Mouse (Mus musculus): ENCODE data around the gene Cdkl3. TPM values are rescaled to one million over a fixed set of nuclear protein-coding genes. Genes with fewer than 3 reads are reported as not detected.
A peak's percentile ranks its signal among the peaks of the same experiment; 100 is the strongest.
"Not testable (repeated sequence)": the region's sequence is repeated elsewhere in the genome, so short reads cannot be mapped to it uniquely, and the experiment has no call there.

Cdkl3 gene
- polyA plus RNA-seq, 1 experiment from 2014 or later = 30.3 TPM

GRCm38 (mm10) chr11:52109421-52109820 is 105.4 kb downstream of the Cdkl3 start:
- Histone ChIP-seq H3K27me3 (replicated peaks) (no peaks in the 10 kb centered on the region), H3K4me1 (peaks cover 7% of the 10 kb centered on the region; the same call in 1 of the 2 replicates), H3K4me3 (no peak overlapping the region), H3K4me2 (no peak overlapping the region), H3K9ac (no peak overlapping the region), H3K36me3 (replicated peaks) (peaks cover 1% of the 10 kb centered on the region; the same call in 1 of the 2 replicates), H3K27ac (no peak overlapping the region), H3K9me3 (no peaks in the 10 kb centered on the region)
- ATAC-seq (replicated peaks) = no peak
- WGBS = 83% methylated on average over 1 of the region's 1 CpGs

GRCm38 (mm10) chr11:52115479-52115878 is 111.5 kb downstream of the Cdkl3 start:
- H3K4me1 ChIP-seq = 0 out of 2 replicates have a peak, but pooled peaks cover 3% of the 10 kb centered on the region

GRCm38 (mm10) chr11:52116117-52116516 is 112.1 kb downstream of the Cdkl3 start:
- 97% methylated on average over 6 of the region's 6 CpGs for WGBS
- H3K27ac ChIP-seq; H3K9me3 ChIP-seq; ATAC-seq (replicated peaks); H3K4me2 ChIP-seq; H3K4me3 ChIP-seq; H3K9ac ChIP-seq; H3K27me3 ChIP-seq (replicated peaks); H3K4me1 ChIP-seq: not testable (repeated sequence)
- H3K36me3 ChIP-seq (replicated peaks) = peaks cover 48% of the 10 kb centered on the region

More at GRCm38 (mm10) chr11:52115479-52115878, 111.5 kb downstream of the Cdkl3 start:
- Histone ChIP-seq H3K4me3 (no peak overlapping the region), H3K36me3 (replicated peaks) (peaks cover 44% of the 10 kb centered on the region), H3K27me3 (replicated peaks) (no peaks in the 10 kb centered on the region), H3K9ac (no peak overlapping the region), H3K9me3 (no peaks in the 10 kb centered on the region), H3K4me2 (no peak overlapping the region), H3K27ac (no peak overlapping the region)
- no peak for ATAC-seq (replicated peaks)
- 94% methylated on average over 3 of the region's 3 CpGs for WGBS

- no peak overlapping the region for H3K27ac ChIP-seq
- no peaks in the 10 kb centered on the region for H3K9me3 ChIP-seq
- no peak overlapping the region for H3K4me2 ChIP-seq
- H3K9ac ChIP-seq = no peak overlapping the region
- peaks cover 55% of the 10 kb centered on the region for H3K36me3 ChIP-seq (replicated peaks)
- WGBS = 97% methylated on average over 7 of the region's 7 CpGs
- 0 out of 2 replicates have a peak, but pooled peaks cover 3% of the 10 kb centered on the region for H3K4me1 ChIP-seq
- no peak overlapping the region for H3K4me3 ChIP-seq
- no peaks in the 10 kb centered on the region for H3K27me3 ChIP-seq (replicated peaks)
- ATAC-seq (replicated peaks) = no peak
Observed at GRCm38 (mm10) chr11:52117156-52117555, 113.1 kb downstream of the Cdkl3 start.

GRCm38 (mm10) chr11:52120415-52120814 is 116.4 kb downstream of the Cdkl3 start:
- ATAC-seq (replicated peaks); H3K27me3 ChIP-seq (replicated peaks); H3K9ac ChIP-seq; H3K27ac ChIP-seq; H3K4me3 ChIP-seq; H3K4me2 ChIP-seq; H3K4me1 ChIP-seq; H3K9me3 ChIP-seq: not testable (repeated sequence)
- H3K36me3 ChIP-seq (replicated peaks) = peaks cover 56% of the 10 kb centered on the region

- Histone ChIP-seq H3K36me3 (replicated peaks) (peaks cover 47% of the 10 kb centered on the region), H3K4me1 (no peaks in the 10 kb centered on the region), H3K27ac (no peak overlapping the region), H3K4me3 (no peak overlapping the region), H3K4me2 (no peak overlapping the region), H3K27me3 (replicated peaks) (no peaks in the 10 kb centered on the region), H3K9me3 (no peaks in the 10 kb centered on the region), H3K9ac (no peak overlapping the region)
- 93% methylated on average over 6 of the region's 6 CpGs for WGBS
- no peak for ATAC-seq (replicated peaks)
Observed at GRCm38 (mm10) chr11:52122045-52122444, 118.0 kb downstream of the Cdkl3 start.

- H3K9me3 ChIP-seq = no peaks in the 10 kb centered on the region
- ATAC-seq (replicated peaks) = no peak
- WGBS = 95% methylated on average over 4 of the region's 4 CpGs
- H3K9ac ChIP-seq = no peak overlapping the region
- H3K4me2 ChIP-seq = no peak overlapping the region
- H3K4me3 ChIP-seq = no peak overlapping the region
- H3K27ac ChIP-seq = no peak overlapping the region
- H3K27me3 ChIP-seq (replicated peaks) = no peaks in the 10 kb centered on the region
- peaks cover 30% of the 10 kb centered on the region for H3K36me3 ChIP-seq (replicated peaks)
- H3K4me1 ChIP-seq = no peaks in the 10 kb centered on the region
Observed at GRCm38 (mm10) chr11:52124468-52124867, 120.4 kb downstream of the Cdkl3 start.

- no peak overlapping the region for H3K27ac ChIP-seq
- peaks cover 8% of the 10 kb centered on the region; the same call in 1 of the 2 replicates for H3K36me3 ChIP-seq (replicated peaks)
- H3K9ac ChIP-seq = no peak overlapping the region
- H3K27me3 ChIP-seq (replicated peaks) = no peaks in the 10 kb centered on the region
- H3K4me2 ChIP-seq = no peak overlapping the region
- no peak for ATAC-seq (replicated peaks)
- WGBS = 64% methylated on average over 3 of the region's 3 CpGs
- H3K4me1 ChIP-seq = no peaks in the 10 kb centered on the region
- H3K4me3 ChIP-seq = no peak overlapping the region
- H3K9me3 ChIP-seq = no peaks in the 10 kb centered on the region
Observed at GRCm38 (mm10) chr11:52127169-52127568, 123.1 kb downstream of the Cdkl3 start.

- Histone ChIP-seq H3K36me3 (replicated peaks) (peaks cover 4% of the 10 kb centered on the region; the same call in 1 of the 2 replicates), H3K27me3 (replicated peaks) (no peaks in the 10 kb centered on the region), H3K4me3 (no peak overlapping the region), H3K27ac (no peak overlapping the region), H3K4me1 (no peaks in the 10 kb centered on the region), H3K4me2 (no peak overlapping the region), H3K9me3 (no peaks in the 10 kb centered on the region), H3K9ac (no peak overlapping the region)
- WGBS = 85% methylated on average over 5 of the region's 5 CpGs
- ATAC-seq (replicated peaks) = no peak
Observed at GRCm38 (mm10) chr11:52127760-52128159, 123.7 kb downstream of the Cdkl3 start.

GRCm38 (mm10) chr11:52128316-52129061 is 124.5 kb downstream of the Cdkl3 start:
- H3K9ac ChIP-seq = no peak overlapping the region
- no peaks in the 10 kb centered on the region for H3K9me3 ChIP-seq
- 0 out of 2 replicates have a peak overlapping the region, but pooled peaks have one; percentile 34 for H3K27ac ChIP-seq
- no peaks in the 10 kb centered on the region for H3K27me3 ChIP-seq (replicated peaks)
- ATAC-seq (replicated peaks) = no peak
- peaks cover 4% of the 10 kb centered on the region; the same call in 1 of the 2 replicates for H3K36me3 ChIP-seq (replicated peaks)
- WGBS = 61% methylated on average over 5 of the region's 5 CpGs
- no peaks in the 10 kb centered on the region for H3K4me1 ChIP-seq
- no peak overlapping the region for H3K4me2 ChIP-seq
- no peak overlapping the region for H3K4me3 ChIP-seq

- H3K9me3 ChIP-seq = peaks cover 2% of the 10 kb centered on the region; the same call in 1 of the 2 replicates
- H3K4me2 ChIP-seq = no peak overlapping the region
- no peaks in the 10 kb centered on the region for H3K27me3 ChIP-seq (replicated peaks)
- H3K36me3 ChIP-seq (replicated peaks) = peaks cover 3% of the 10 kb centered on the region; the same call in 1 of the 2 replicates
- H3K27ac ChIP-seq = 0 out of 2 replicates have a peak overlapping the region, but pooled peaks have one; percentile 21
- H3K9ac ChIP-seq = no peak overlapping the region
- H3K4me1 ChIP-seq = no peaks in the 10 kb centered on the region
- no peak overlapping the region for H3K4me3 ChIP-seq
- ATAC-seq (replicated peaks) = no peak
- WGBS = 17% methylated on average over 3 of the region's 3 CpGs
Observed at GRCm38 (mm10) chr11:52129171-52129570, 125.2 kb downstream of the Cdkl3 start.

- 67% methylated on average over 10 of the region's 10 CpGs for WGBS
- Histone ChIP-seq H3K4me1 (no peaks in the 10 kb centered on the region), H3K9ac (no peak overlapping the region), H3K4me3 (no peak overlapping the region), H3K27ac (0 out of 2 replicates have a peak overlapping the region, but pooled peaks have one; percentile 21), H3K36me3 (replicated peaks) (no peaks in the 10 kb centered on the region; the same call in 1 of the 2 replicates), H3K27me3 (replicated peaks) (no peaks in the 10 kb centered on the region), H3K9me3 (peaks cover 2% of the 10 kb centered on the region; the same call in 1 of the 2 replicates), H3K4me2 (no peak overlapping the region)
- ATAC-seq (replicated peaks) = no peak; the same call in 1 of the 2 replicates
Observed at GRCm38 (mm10) chr11:52129621-52130450, 125.8 kb downstream of the Cdkl3 start.
